Mouse (Mus musculus) heart, postnatal 36 days (tissue): Measurements from ENCODE around the gene Tmem185b. TPM values are rescaled to one million over a fixed set of nuclear protein-coding genes. Genes with fewer than 3 reads are reported as not detected.
A peak's percentile ranks its signal among the peaks of the same experiment; 100 is the strongest.

ENCODE experiments used
- DNase-seq, 2 experiments: peaks; one replicate each; pipeline ENCODE4 v3.0.0; 2021 to 2022
- intact Hi-C: fragments of 180-260 bp; cut with DNase I; formaldehyde crosslinking; loops from one replicate; pipeline ENCODE4 v1.15.1; 2025
- total RNA-seq, 2 experiments: library from RNA; stranded (reverse); gene quantifications; 2 replicates each; pipeline ENCODE4 v1.2.3; 2021

The Tmem185b gene
- total RNA-seq, 2 experiments from 2014 or later, result 13.3 to 14.4 TPM

- intact Hi-C loops, result no loop called here
These were observed 24.1 kb upstream of the Tmem185b start for GRCm38 (mm10) chr1:119501881-119502280.

GRCm38 (mm10) chr1:119502729-119503128 is 23.2 kb upstream of the Tmem185b start:
- no peak for DNase-seq
- intact Hi-C loops, result no loop called here

More at GRCm38 (mm10) chr1:119501881-119502280, 24.1 kb upstream of the Tmem185b start:
- no peak for DNase-seq

GRCm38 (mm10) chr1:119503181-119503580 is 22.8 kb upstream of the Tmem185b start:
- intact Hi-C loops, result no loop called here
- no peak for DNase-seq

- no peak for DNase-seq
- intact Hi-C loops, result no loop called here
These were observed 22.2 kb upstream of the Tmem185b start for GRCm38 (mm10) chr1:119503808-119504207.

- intact Hi-C loops, result no loop called here
- DNase-seq, result peak; percentile 94
These were observed 21.5 kb upstream of the Tmem185b start, which contains the start of gene Ralb for GRCm38 (mm10) chr1:119504260-119505062. Gene Ralb (minus strand): TSS chr1:119504794.

GRCm38 (mm10) chr1:119505951-119506350 is 20.0 kb upstream of the Tmem185b start:
- no peak for DNase-seq
- intact Hi-C loops, result no loop called here

GRCm38 (mm10) chr1:119508548-119508947 is 17.4 kb upstream of the Tmem185b start:
- intact Hi-C loops, result no loop called here

GRCm38 (mm10) chr1:119509474-119509873 is 16.5 kb upstream of the Tmem185b start:
- no peak for DNase-seq
- intact Hi-C loops, result no loop called here

More at GRCm38 (mm10) chr1:119508548-119508947, 17.4 kb upstream of the Tmem185b start:
- peak; percentile 49 to 59 for DNase-seq

GRCm38 (mm10) chr1:119510409-119510808 is 15.6 kb upstream of the Tmem185b start:
- no peak for DNase-seq
- intact Hi-C loops, result loop anchor here (2.0 kb wide), 1 partner anchor 14 kb away; no protein-coding TSS in a partner anchor

- intact Hi-C loops, result loop anchor here (2.0 kb wide), 1 partner anchor 14 kb away; no protein-coding TSS in a partner anchor
- no peak for DNase-seq
These were observed 15.1 kb upstream of the Tmem185b start for GRCm38 (mm10) chr1:119510857-119511256.

- DNase-seq, result no peak
- intact Hi-C loops, result no loop called here
These were observed 7.9 kb upstream of the Tmem185b start for GRCm38 (mm10) chr1:119518060-119518459.

- intact Hi-C loops, result no loop called here
- no peak for DNase-seq
These were observed 7.2 kb upstream of the Tmem185b start for GRCm38 (mm10) chr1:119518786-119519185.

GRCm38 (mm10) chr1:119519286-119519685 is 6.7 kb upstream of the Tmem185b start:
- no peak for DNase-seq
- intact Hi-C loops, result no loop called here

- intact Hi-C loops, result no loop called here
These were observed 4.9 kb upstream of the Tmem185b start for GRCm38 (mm10) chr1:119521029-119521428.

GRCm38 (mm10) chr1:119521681-119522080 is 4.3 kb upstream of the Tmem185b start:
- DNase-seq, result no peak
- intact Hi-C loops, result no loop called here

More at GRCm38 (mm10) chr1:119521029-119521428, 4.9 kb upstream of the Tmem185b start:
- no peak for DNase-seq

- no peak for DNase-seq
- intact Hi-C loops, result no loop called here
These were observed 3.2 kb upstream of the Tmem185b start for GRCm38 (mm10) chr1:119522726-119523125.

GRCm38 (mm10) chr1:119523369-119523768 is 2.6 kb upstream of the Tmem185b start:
- intact Hi-C loops, result no loop called here
- DNase-seq, result no peak

GRCm38 (mm10) chr1:119523826-119524225 is 2.1 kb upstream of the Tmem185b start:
- DNase-seq, result no peak
- intact Hi-C loops, result loop anchor here (2.0 kb wide), 3 partner anchors 13 to 65 kb away; no protein-coding TSS in a partner anchor

- intact Hi-C loops, result loop anchor here (2.0 kb wide), 3 partner anchors 14 to 66 kb away; no protein-coding TSS in a partner anchor
- DNase-seq, result no peak
These were observed 936 bp upstream of the Tmem185b start for GRCm38 (mm10) chr1:119525004-119525444.

GRCm38 (mm10) chr1:119530941-119531340 is 5.0 kb downstream of the Tmem185b start:
- intact Hi-C loops, result no loop called here
- DNase-seq, result no peak

- DNase-seq, result no peak
- intact Hi-C loops, result no loop called here
These were observed 6.2 kb downstream of the Tmem185b start for GRCm38 (mm10) chr1:119532165-119532564.
